Mouse (Mus musculus) cerebellum, adult 9-10 months (tissue): Measurements from ENCODE around the gene Olfr1102.

Source experiments
- DNase-seq: peaks from one replicate; pipeline ENCODE4 v3.0.0; 2022

Olfr1102 gene

DNA sequence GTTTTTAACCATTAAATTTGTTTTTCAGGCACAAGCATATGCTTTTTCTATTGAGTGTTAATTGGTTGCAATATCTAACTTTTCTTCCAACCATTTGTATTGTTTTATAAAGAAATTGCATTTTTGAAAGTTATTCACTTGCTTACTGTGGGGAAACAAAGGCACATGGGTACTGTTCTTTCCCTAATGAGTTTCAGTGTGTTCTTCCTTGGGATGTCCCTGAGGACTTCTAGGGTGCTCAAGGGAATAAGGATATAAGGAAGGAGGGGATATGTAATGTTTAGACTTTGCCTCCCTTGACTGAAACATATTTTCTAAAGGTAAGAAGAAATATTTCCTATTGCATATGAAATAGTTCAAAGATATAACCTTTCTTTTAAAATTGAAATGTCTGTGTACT is at the start of gene Olfr1102:
Olfr1102 (plus strand) TSS at position 301 of the 400 bp plus-strand sequence.
- DNase-seq: no peak

DNA sequence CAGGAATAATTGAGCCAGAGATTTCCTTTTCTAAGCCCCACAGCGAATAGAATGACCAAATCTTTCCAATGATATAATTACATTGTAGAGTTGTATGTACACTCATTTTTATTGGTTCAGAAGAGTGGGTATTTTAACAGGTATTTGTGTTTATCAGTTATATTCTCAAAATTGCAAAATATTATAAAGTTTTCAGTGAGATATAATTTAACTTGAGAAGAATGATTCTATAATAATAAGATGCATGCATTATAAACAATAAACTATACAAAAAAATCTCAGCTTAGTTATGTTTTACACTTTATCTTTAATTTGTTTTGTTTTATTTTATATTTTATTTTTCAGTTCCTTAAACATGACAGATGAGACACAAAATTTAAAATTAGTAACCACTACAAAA is 37.6 kb upstream of the Olfr1102 start, which contains the start of gene Olfr1099:
Olfr1099 (minus strand) TSS at position 101 of the 400 bp plus-strand sequence.
- DNase-seq: no peak

- DNase-seq: no peak
Observed at GRCm38 (mm10) chr2:86979854-86980253, 18.3 kb upstream of the Olfr1102 start, which contains the start of gene Olfr1100. Gene Olfr1100, minus strand, starts transcription at chr2:86979954.

DNA sequence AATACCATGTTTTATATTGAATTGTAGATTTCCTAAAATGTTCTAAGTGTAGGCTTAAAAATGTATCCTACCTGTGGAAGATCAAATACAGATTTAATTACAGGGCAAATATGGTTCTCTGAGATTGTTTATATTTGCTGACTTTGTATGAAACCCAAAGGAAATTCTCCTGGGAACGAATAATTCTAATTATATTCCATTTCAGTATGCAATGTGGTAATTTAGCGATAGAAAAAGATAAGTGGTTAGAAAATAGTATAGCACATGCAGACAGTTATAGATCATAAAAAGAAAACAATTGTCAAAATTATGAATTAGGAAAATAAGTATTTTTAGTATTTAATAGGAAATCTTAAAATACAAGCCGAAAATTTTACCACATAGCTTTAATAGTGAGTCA is 7.1 kb upstream of the Olfr1102 start, which contains the start of gene Olfr1101:
Olfr1101 (minus strand) TSS at position 101 of the 400 bp plus-strand sequence.
- no peak for DNase-seq

DNA sequence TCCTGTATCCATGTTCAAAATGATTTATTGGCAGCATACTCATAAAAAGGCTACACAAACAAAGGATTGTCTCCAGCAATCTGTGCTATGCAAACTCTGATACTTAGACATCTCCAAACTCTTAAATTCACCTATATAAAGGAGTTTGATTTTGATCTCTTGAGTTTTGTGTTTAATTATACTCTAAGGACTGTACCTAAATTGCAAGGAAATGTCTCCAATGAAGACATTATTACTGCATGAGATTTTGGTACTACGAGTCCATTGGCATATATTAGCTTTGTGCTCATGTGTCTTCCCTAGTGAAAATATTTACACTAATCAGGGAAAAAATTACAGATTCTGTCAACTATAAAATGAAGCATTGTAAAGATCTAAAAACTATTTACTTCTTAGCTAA is 28.8 kb downstream of the Olfr1102 start, which contains the start of gene Olfr1104:
Olfr1104 (minus strand) TSS at position 101 of the 400 bp plus-strand sequence.
- no peak for DNase-seq

GRCm38 (mm10) chr2:87036431-87036830 is 38.2 kb downstream of the Olfr1102 start, which contains the start of gene Olfr1105:
Gene Olfr1105, minus strand, starts transcription at chr2:87036531.
- no peak for DNase-seq

DNA sequence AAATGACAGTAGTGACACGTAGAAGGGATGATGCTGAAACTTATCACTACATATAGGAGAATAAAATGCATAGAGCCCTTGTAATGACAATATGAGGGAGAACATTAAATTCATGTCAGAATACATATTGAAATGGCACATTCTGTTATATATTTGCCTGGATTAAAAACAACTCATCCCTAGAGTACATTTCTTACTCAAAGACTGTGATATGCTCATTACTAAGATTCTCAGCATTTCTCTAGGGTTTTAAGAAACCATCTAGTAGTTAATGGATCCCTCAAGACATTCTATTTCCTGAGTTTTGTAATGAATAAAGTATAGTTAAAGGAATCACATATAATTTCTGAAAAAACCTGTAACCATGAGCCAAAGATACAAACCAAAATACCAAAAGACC is 54.0 kb downstream of the Olfr1102 start, which contains the start of gene Olfr1106:
Olfr1106 (minus strand) TSS at position 101 of the 400 bp plus-strand sequence.
- DNase-seq: no peak
